Mouse (Mus musculus): ENCODE measurements around the gene Cacna2d3. TPM values are rescaled to one million over a fixed set of nuclear protein-coding genes. Genes with fewer than 3 reads are reported as not detected.

The Cacna2d3 gene
- 70.2 TPM for polyA plus RNA-seq (2015; fragmentation: Illumina TruSeq; extraction: RNeasy Lipid Tissue Mini Kit (QIAGEN cat#74804); ENCODE audit: low read depth, low replicate concordance)

GRCm38 (mm10) chr14:29721488-29722385 lies at the start of gene Cacna2d3:
TSS of gene Cacna2d3 (minus strand) at chr14:29721864.

GRCm38 (mm10) chr14:29017883-29018282 lies 703.8 kb downstream of the Cacna2d3 start, which contains the start of gene Lrtm1:
TSS of gene Lrtm1 (plus strand) at chr14:29018208.

Other genes starting within 250 kb of the Cacna2d3 start
- gene Selenok, start 246.4 kb upstream of the Cacna2d3 start, polyA plus RNA-seq (2015; fragmentation: Illumina TruSeq; extraction: RNeasy Lipid Tissue Mini Kit (QIAGEN cat#74804); ENCODE audit: low read depth, low replicate concordance): 325 TPM

Measured in brain, adult 10 weeks (tissue).